Mouse (Mus musculus) skeletal muscle tissue, adult 2 months (tissue): Measurements from ENCODE around the gene Lrrc74b.

Experiments
- DNase-seq: peaks from one replicate; pipeline ENCODE4 v3.0.0-alpha.2; 2012; ENCODE audit warnings: low read depth, low spot score

Gene Lrrc74b

GRCm38 (mm10) chr16:17496499-17497305 is 64.3 kb downstream of the Lrrc74b start:
- peak; percentile 49 for DNase-seq
